Mouse (Mus musculus) CD4-positive helper T cell, adult 2 months (primary cell): ENCODE results near the gene Gpa33.
"Not testable (repeated sequence)": the region's sequence is repeated elsewhere in the genome, so short reads cannot be mapped to it uniquely, and the experiment has no call there.

Experiments used
- DNase-seq: peaks from one replicate; pipeline ENCODE4 v3.0.0-alpha.2; 2012; ENCODE audit warnings: low read depth, missing footprints, low spot score

Gpa33 gene

GRCm38 (mm10) chr1:166132367-166132766 lies 2.3 kb downstream of the Gpa33 start:
- DNase-seq, result no peak

GRCm38 (mm10) chr1:166135091-166135740 lies 5.2 kb downstream of the Gpa33 start:
- DNase-seq, result no peak

GRCm38 (mm10) chr1:166137244-166137938 lies 7.4 kb downstream of the Gpa33 start:
- DNase-seq, result no peak

- DNase-seq, result no peak
These were observed 8.1 kb downstream of the Gpa33 start for GRCm38 (mm10) chr1:166138136-166138535.

- no peak for DNase-seq
These were observed 9.1 kb downstream of the Gpa33 start for GRCm38 (mm10) chr1:166139113-166139512.

GRCm38 (mm10) chr1:166139620-166140184 lies 9.7 kb downstream of the Gpa33 start:
- no peak for DNase-seq

- DNase-seq, result not testable (repeated sequence)
These were observed 11.8 kb downstream of the Gpa33 start for GRCm38 (mm10) chr1:166141868-166142267.

- no peak for DNase-seq
These were observed 12.3 kb downstream of the Gpa33 start for GRCm38 (mm10) chr1:166142369-166142768.

- no peak for DNase-seq
These were observed 16.6 kb downstream of the Gpa33 start for GRCm38 (mm10) chr1:166146626-166147025.

GRCm38 (mm10) chr1:166147657-166148056 lies 17.6 kb downstream of the Gpa33 start:
- no peak for DNase-seq

GRCm38 (mm10) chr1:166149441-166149840 lies 19.4 kb downstream of the Gpa33 start:
- DNase-seq, result no peak

GRCm38 (mm10) chr1:166150035-166150434 lies 20.0 kb downstream of the Gpa33 start:
- no peak for DNase-seq

GRCm38 (mm10) chr1:166151341-166151740 lies 21.3 kb downstream of the Gpa33 start:
- no peak for DNase-seq

- no peak for DNase-seq
These were observed 22.0 kb downstream of the Gpa33 start for GRCm38 (mm10) chr1:166152034-166152433.

- DNase-seq, result peak; percentile 83
These were observed 23.5 kb downstream of the Gpa33 start for GRCm38 (mm10) chr1:166153351-166154120.

GRCm38 (mm10) chr1:166154162-166155112 lies 24.4 kb downstream of the Gpa33 start:
- peak; percentile 85 for DNase-seq

- DNase-seq, result no peak
These were observed 25.1 kb downstream of the Gpa33 start for GRCm38 (mm10) chr1:166155113-166155494.

GRCm38 (mm10) chr1:166157712-166158111 lies 27.7 kb downstream of the Gpa33 start:
- no peak for DNase-seq

- DNase-seq, result no peak
These were observed 28.6 kb downstream of the Gpa33 start for GRCm38 (mm10) chr1:166158664-166159063.

- DNase-seq, result no peak
These were observed 30.1 kb downstream of the Gpa33 start for GRCm38 (mm10) chr1:166160111-166160510.
